Mouse (Mus musculus) frontal cortex, postnatal 25 days (tissue): ENCODE data around the gene Nxph4.

Experiments
- DNase-seq, 2 experiments: peaks; one replicate each; pipeline ENCODE4 v3.0.0; 2022; ENCODE audit warnings: low spot score in 2 of 2

Gene Nxph4

GRCm38 (mm10) chr10:127534036-127534928 lies at the start of gene Nxph4:
TSS of gene Nxph4 (minus strand) at chr10:127534559.
- no peak for DNase-seq

- DNase-seq = no peak
Observed at GRCm38 (mm10) chr10:127583649-127584048, 49.3 kb upstream of the Nxph4 start.

GRCm38 (mm10) chr10:127581291-127581690 lies 46.9 kb upstream of the Nxph4 start:
- no peak for DNase-seq

GRCm38 (mm10) chr10:127577982-127578381 lies 43.6 kb upstream of the Nxph4 start:
- DNase-seq = no peak

GRCm38 (mm10) chr10:127577156-127577555 lies 42.8 kb upstream of the Nxph4 start:
- no peak for DNase-seq

- no peak for DNase-seq
Observed at GRCm38 (mm10) chr10:127576381-127576961, 42.1 kb upstream of the Nxph4 start.

GRCm38 (mm10) chr10:127575741-127576140 lies 41.4 kb upstream of the Nxph4 start:
- DNase-seq = no peak

GRCm38 (mm10) chr10:127572281-127572680 lies 37.9 kb upstream of the Nxph4 start:
- DNase-seq = no peak

GRCm38 (mm10) chr10:127570937-127571641 lies 36.7 kb upstream of the Nxph4 start:
- DNase-seq = no peak

- DNase-seq = no peak
Observed at GRCm38 (mm10) chr10:127570384-127570783, 36.0 kb upstream of the Nxph4 start.

GRCm38 (mm10) chr10:127569450-127569849 lies 35.1 kb upstream of the Nxph4 start:
- peak in 1 of 2 experiments; percentile 56 for DNase-seq

- DNase-seq = no peak
Observed at GRCm38 (mm10) chr10:127566553-127567326, 32.4 kb upstream of the Nxph4 start.

GRCm38 (mm10) chr10:127564301-127564700 lies 29.9 kb upstream of the Nxph4 start:
- no peak for DNase-seq

- no peak for DNase-seq
Observed at GRCm38 (mm10) chr10:127563840-127564239, 29.5 kb upstream of the Nxph4 start.

- no peak for DNase-seq
Observed at GRCm38 (mm10) chr10:127561145-127561544, 26.8 kb upstream of the Nxph4 start.

GRCm38 (mm10) chr10:127557397-127557796 lies 23.0 kb upstream of the Nxph4 start:
- no peak for DNase-seq

- no peak for DNase-seq
Observed at GRCm38 (mm10) chr10:127555703-127556102, 21.3 kb upstream of the Nxph4 start.

GRCm38 (mm10) chr10:127549892-127550291 lies 15.5 kb upstream of the Nxph4 start:
- no peak for DNase-seq

- DNase-seq = no peak
Observed at GRCm38 (mm10) chr10:127548236-127548635, 13.9 kb upstream of the Nxph4 start.

GRCm38 (mm10) chr10:127546505-127546904 lies 12.1 kb upstream of the Nxph4 start:
- no peak for DNase-seq

GRCm38 (mm10) chr10:127544375-127544774 lies 10.0 kb upstream of the Nxph4 start:
- no peak for DNase-seq

- DNase-seq = no peak
Observed at GRCm38 (mm10) chr10:127543916-127544315, 9.6 kb upstream of the Nxph4 start.
